Comparison of ENCODE assay signal across 8 mouse cellular contexts in the genomic region with DNA sequence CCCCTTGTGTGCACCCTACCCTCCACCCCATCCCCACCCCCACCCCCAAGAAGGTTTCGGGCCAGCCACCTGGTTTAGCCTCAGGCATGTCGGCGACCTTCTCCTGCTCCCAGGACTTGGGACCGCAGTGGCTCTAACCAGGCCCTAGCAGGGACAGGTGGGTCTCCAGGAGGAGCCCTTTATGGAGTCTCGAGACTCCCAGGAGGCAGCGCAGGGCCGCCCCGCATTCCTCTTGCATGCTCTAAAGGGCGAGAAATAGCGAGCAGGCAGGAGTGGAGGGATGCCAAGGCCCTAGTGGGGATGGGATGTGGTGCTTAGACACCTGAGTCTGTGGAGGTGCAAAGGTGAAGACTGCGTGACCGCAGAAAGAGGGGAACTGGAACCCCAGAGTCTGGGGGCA. TPM values are rescaled to one million over a fixed set of nuclear protein-coding genes. Genes with fewer than 3 reads are reported as not detected.
DNase-seq lines count a peak whose midpoint lies in the region; ATAC-seq and TF ChIP-seq lines count a peak whose summit lies in the region.

A gene (minus strand): TSS at position 155 of the 400 bp plus-strand sequence.

- ATAC-seq in midbrain, embryonic 11.5 days (ENCODE audit: low FRiP score): no peak
- peak; percentile 27; the same call in 1 of the 2 replicates for ATAC-seq in heart, embryonic 15.5 days (replicated peaks; ENCODE audit: insufficient number of reproducible peaks, insufficient read depth, low FRiP score, low read depth)
- ATAC-seq in kidney, postnatal 0 days (replicated peaks; ENCODE audit: low FRiP score, low read depth): no peak
- ATAC-seq in neural tube, embryonic 15.5 days (ENCODE audit: low FRiP score): no peak

- no peak for TF ChIP-seq CTCF in kidney, postnatal 0 days (IDR thresholded peaks at IDR 0.05; ENCODE audit: low read depth)

- peak within 1 kb of the TSS; percentile 49 for H3K27ac ChIP-seq in midbrain, embryonic 10.5 days (replicated peaks)
- no peak within 1 kb of the TSS for H3K27ac ChIP-seq in midbrain, embryonic 11.5 days (ENCODE audit: low read depth, low read length)
- H3K27ac ChIP-seq in heart, embryonic 15.5 days: peak within 1 kb of the TSS; percentile 61
- H3K27ac ChIP-seq in kidney, postnatal 0 days: no peak within 1 kb of the TSS
- no peak within 1 kb of the TSS for H3K27ac ChIP-seq in neural tube, embryonic 15.5 days (replicated peaks)

- peaks cover 90% of the 10 kb centered on the region for H3K27me3 ChIP-seq in midbrain, embryonic 10.5 days (ENCODE audit: low read depth, poor library complexity, severe bottlenecking)
- H3K27me3 ChIP-seq in midbrain, embryonic 11.5 days (ENCODE audit: control insufficient read depth, insufficient read depth, low read length): peaks cover 26% of the 10 kb centered on the region
- H3K27me3 ChIP-seq in heart, embryonic 15.5 days: peaks cover 52% of the 10 kb centered on the region
- H3K27me3 ChIP-seq in kidney, postnatal 0 days (ENCODE audit: insufficient read depth, low read length): 0 out of 2 replicates have a peak, but pooled peaks cover 7% of the 10 kb centered on the region
- peaks cover 71% of the 10 kb centered on the region for H3K27me3 ChIP-seq in neural tube, embryonic 15.5 days (replicated peaks)

- 33% methylated on average over 12 of the region's 12 CpGs for WGBS in midbrain, embryonic 10.5 days
- WGBS in midbrain, embryonic 11.5 days: 32% methylated on average over 12 of the region's 12 CpGs
- 24% methylated on average over 12 of the region's 12 CpGs for WGBS in heart, embryonic 15.5 days
- WGBS in kidney, postnatal 0 days: 27% methylated on average over 12 of the region's 12 CpGs
- WGBS in neural tube, embryonic 15.5 days: 35% methylated on average over 12 of the region's 12 CpGs

- no peaks in the 10 kb centered on the region for H3K9me3 ChIP-seq in midbrain, embryonic 10.5 days (replicated peaks)
- no peaks in the 10 kb centered on the region for H3K9me3 ChIP-seq in midbrain, embryonic 11.5 days (ENCODE audit: control insufficient read depth, low read length)
- H3K9me3 ChIP-seq in heart, embryonic 15.5 days (replicated peaks): no peaks in the 10 kb centered on the region
- H3K9me3 ChIP-seq in kidney, postnatal 0 days (replicated peaks; ENCODE audit: low read length): no peaks in the 10 kb centered on the region
- H3K9me3 ChIP-seq in neural tube, embryonic 15.5 days (replicated peaks): no peaks in the 10 kb centered on the region

- H3K36me3 ChIP-seq in midbrain, embryonic 10.5 days: no peaks in the 10 kb centered on the region
- H3K36me3 ChIP-seq in midbrain, embryonic 11.5 days (ENCODE audit: control insufficient read depth, insufficient read depth, low read length): no peaks in the 10 kb centered on the region
- H3K36me3 ChIP-seq in heart, embryonic 15.5 days: no peaks in the 10 kb centered on the region
- H3K36me3 ChIP-seq in kidney, postnatal 0 days (ENCODE audit: insufficient read depth, low read length): no peaks in the 10 kb centered on the region
- H3K36me3 ChIP-seq in neural tube, embryonic 15.5 days: no peaks in the 10 kb centered on the region

- peaks cover 34% of the 10 kb centered on the region for H3K4me1 ChIP-seq in midbrain, embryonic 10.5 days
- peaks cover 8% of the 10 kb centered on the region for H3K4me1 ChIP-seq in midbrain, embryonic 11.5 days (ENCODE audit: control insufficient read depth, insufficient read depth, low read length)
- H3K4me1 ChIP-seq in heart, embryonic 15.5 days (replicated peaks): peaks cover 31% of the 10 kb centered on the region
- H3K4me1 ChIP-seq in kidney, postnatal 0 days (replicated peaks; ENCODE audit: insufficient read depth, low read length): no peaks in the 10 kb centered on the region
- H3K4me1 ChIP-seq in neural tube, embryonic 15.5 days: peaks cover 21% of the 10 kb centered on the region

- no peak within 1 kb of the TSS for H3K9ac ChIP-seq in midbrain, embryonic 11.5 days (ENCODE audit: low read length)
- peak within 1 kb of the TSS; percentile 43 for H3K9ac ChIP-seq in heart, embryonic 15.5 days
- H3K9ac ChIP-seq in kidney, postnatal 0 days (ENCODE audit: low read depth, low read length): peak within 1 kb of the TSS; percentile 43; the same call in 1 of the 2 replicates
- no peak within 1 kb of the TSS for H3K9ac ChIP-seq in neural tube, embryonic 15.5 days (replicated peaks)

- peak within 1 kb of the TSS; percentile 9; the same call in 1 of the 2 replicates for H3K4me3 ChIP-seq in midbrain, embryonic 10.5 days
- H3K4me3 ChIP-seq in midbrain, embryonic 11.5 days (ENCODE audit: low read depth, low read length): no peak within 1 kb of the TSS
- H3K4me3 ChIP-seq in heart, embryonic 15.5 days: peak within 1 kb of the TSS; percentile 30
- H3K4me3 ChIP-seq in kidney, postnatal 0 days (replicated peaks; ENCODE audit: low read depth, low read length): no peak within 1 kb of the TSS
- H3K4me3 ChIP-seq in neural tube, embryonic 15.5 days (replicated peaks): 0 out of 2 replicates have a peak within 1 kb of the TSS, but pooled peaks have one; percentile 6

- DNase-seq in midbrain, embryonic 10.5 days (ENCODE audit: low spot score): no peak
- no peak for DNase-seq in midbrain, embryonic 11.5 days (ENCODE audit: low spot score, missing footprints)
- DNase-seq in kidney, postnatal 0 days (ENCODE audit: low spot score): no peak
- DNase-seq in frontal cortex, postnatal 14 days (ENCODE audit: low spot score in 2 of 2): no peak
- DNase-seq in retina, postnatal 1 day: no peak
- DNase-seq in ovary, postnatal 10 days (ENCODE audit: low spot score): no peak

- no peak within 1 kb of the TSS for H3K4me2 ChIP-seq in midbrain, embryonic 11.5 days
- H3K4me2 ChIP-seq in heart, embryonic 15.5 days: peak within 1 kb of the TSS; percentile 64
- H3K4me2 ChIP-seq in kidney, postnatal 0 days (ENCODE audit: low read length): peak within 1 kb of the TSS; percentile 48
- peak within 1 kb of the TSS; percentile 43 for H3K4me2 ChIP-seq in neural tube, embryonic 15.5 days

RNA-seq across cellular contexts. Expression of the gene that starts here (rescaled TPM):
- 0.05 and 0.20 TPM in 2 replicates for polyA plus RNA-seq in midbrain, embryonic 10.5 days (2016; fragmentation: Nextera tagmentation; extraction: Ambion mirVana)
- 0.07 TPM in 1 of 2 replicates, not detected in the other for polyA plus RNA-seq in midbrain, embryonic 11.5 days (2014; fragmentation: Nextera tagmentation; extraction: Ambion mirVana)
- 2.7 and 3.9 TPM in 2 replicates for polyA plus RNA-seq in heart, embryonic 15.5 days (2015; fragmentation: Nextera tagmentation; extraction: Ambion mirVana)
- 0.08 and 0.11 TPM in 2 replicates for polyA plus RNA-seq in kidney, postnatal 0 days (2015; fragmentation: Nextera tagmentation; extraction: Ambion mirVana)
- polyA plus RNA-seq in neural tube, embryonic 15.5 days (2015; fragmentation: Nextera tagmentation; extraction: Ambion mirVana): 0.14 and 0.36 TPM in 2 replicates

Comparison
In these comparisons a context has a peak if more than half of its experiments do, and no peak if none do; other contexts are left out.
1. H3K27ac ChIP-seq: peak in midbrain, embryonic 10.5 days (single experiment) and heart, embryonic 15.5 days (single experiment); none in midbrain, embryonic 11.5 days (single experiment), kidney, postnatal 0 days (single experiment) and neural tube, embryonic 15.5 days (single experiment).
2. H3K4me3 ChIP-seq: peak in midbrain, embryonic 10.5 days (single experiment), heart, embryonic 15.5 days (single experiment) and neural tube, embryonic 15.5 days (single experiment); none in midbrain, embryonic 11.5 days (single experiment) and kidney, postnatal 0 days (single experiment).
3. H3K9ac ChIP-seq: peak in heart, embryonic 15.5 days (single experiment) and kidney, postnatal 0 days (single experiment); none in midbrain, embryonic 11.5 days (single experiment) and neural tube, embryonic 15.5 days (single experiment).